Mouse (Mus musculus) megakaryocyte, adult 5-6 weeks (primary cell): ENCODE data around the gene Bcl9l. TPM values are rescaled to one million over a fixed set of nuclear protein-coding genes. Genes with fewer than 3 reads are reported as not detected.

Source experiments
- ATAC-seq: 2 replicates; pipeline ENCODE4 v1.8.0; 2016; ENCODE audit warnings: mild to moderate bottlenecking, inconsistent platforms; ENCODE audit not compliant: poor library complexity, severe bottlenecking
- total RNA-seq, 2 experiments: library from RNA; stranded (forward) in 1 of 2; stranded (reverse) in 1 of 2; fragments of 153-499, 151-499 nt in 1 of 2; fragments of 221-1000, 200-1000 nt in 1 of 2; gene quantifications; 2 replicates each; pipeline versions ENCODE4 v1.2.3 to v1.2.4; 2015 to 2017

The Bcl9l gene
- total RNA-seq, 2 experiments from 2014 or later: 2.6 to 6.0 TPM

DNA sequence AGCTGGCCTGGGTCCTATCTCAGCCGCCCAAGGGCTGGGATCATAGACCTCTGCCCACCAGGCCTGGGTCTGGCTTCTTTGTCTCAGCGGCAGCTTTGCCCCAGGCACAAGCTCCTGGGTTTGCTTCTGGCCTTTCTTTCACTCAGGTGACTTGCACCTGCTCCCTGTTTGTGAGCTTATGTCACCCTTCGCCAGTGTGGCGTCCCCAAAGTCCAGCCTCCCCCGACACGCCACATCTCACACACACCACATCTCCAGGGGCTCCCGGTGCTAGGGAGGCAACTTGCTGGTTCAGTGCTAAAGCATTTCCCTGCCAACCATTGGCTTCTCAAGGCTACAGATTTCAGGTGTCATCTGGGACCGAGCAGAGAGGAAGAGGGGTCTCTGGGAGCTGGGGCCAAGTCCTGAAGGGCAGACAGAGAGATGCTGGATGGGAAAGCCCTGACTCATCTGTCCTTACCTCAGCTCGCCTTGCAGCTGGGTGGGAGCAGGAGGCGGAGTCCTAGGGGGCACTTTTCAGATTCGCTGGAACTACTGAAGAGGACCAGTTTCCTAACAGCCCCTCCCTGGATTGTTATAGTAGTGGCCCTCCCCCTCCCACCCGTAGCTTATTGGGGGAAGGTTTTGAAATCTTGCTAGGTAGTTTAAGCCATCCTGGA is 14.3 kb downstream of the Bcl9l start:
- no peak for ATAC-seq

DNA sequence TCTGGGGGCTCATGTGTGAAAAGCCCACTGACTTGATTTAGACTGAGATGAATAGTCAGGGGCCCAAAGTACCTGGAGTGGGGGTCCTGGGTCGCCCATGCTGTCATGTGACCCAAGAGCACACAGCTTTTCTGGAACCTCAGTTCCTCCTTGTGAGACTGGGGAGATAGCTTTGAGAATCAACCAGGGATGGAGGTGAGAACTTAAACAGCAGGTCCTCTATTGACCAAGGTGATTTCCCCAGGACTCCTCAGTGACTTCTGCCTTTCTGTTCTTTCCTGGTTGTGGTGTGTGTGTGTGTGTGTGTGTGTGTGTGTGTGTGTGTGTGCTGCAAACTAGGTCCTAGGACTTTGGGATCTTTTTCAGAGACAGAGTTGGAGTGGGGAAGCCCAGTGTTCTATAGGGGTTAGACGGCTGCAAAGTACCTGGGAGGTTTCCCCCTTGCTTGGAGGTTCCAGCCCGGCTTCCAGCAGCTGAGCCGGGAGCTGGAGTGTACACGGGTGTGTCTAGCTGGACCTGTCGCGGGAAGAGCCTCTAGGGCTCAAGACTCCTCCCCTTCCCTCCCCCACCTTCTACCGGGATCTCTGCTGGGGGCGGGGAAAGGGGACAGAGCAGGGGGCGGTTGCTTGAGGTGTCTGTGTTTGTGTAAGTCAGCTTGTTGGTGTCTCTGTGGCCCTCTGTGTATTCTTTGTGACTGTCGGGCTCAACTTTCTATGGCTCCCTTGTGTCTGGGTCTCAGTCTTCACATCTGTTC is 15.2 kb downstream of the Bcl9l start:
- ATAC-seq: no peak

DNA sequence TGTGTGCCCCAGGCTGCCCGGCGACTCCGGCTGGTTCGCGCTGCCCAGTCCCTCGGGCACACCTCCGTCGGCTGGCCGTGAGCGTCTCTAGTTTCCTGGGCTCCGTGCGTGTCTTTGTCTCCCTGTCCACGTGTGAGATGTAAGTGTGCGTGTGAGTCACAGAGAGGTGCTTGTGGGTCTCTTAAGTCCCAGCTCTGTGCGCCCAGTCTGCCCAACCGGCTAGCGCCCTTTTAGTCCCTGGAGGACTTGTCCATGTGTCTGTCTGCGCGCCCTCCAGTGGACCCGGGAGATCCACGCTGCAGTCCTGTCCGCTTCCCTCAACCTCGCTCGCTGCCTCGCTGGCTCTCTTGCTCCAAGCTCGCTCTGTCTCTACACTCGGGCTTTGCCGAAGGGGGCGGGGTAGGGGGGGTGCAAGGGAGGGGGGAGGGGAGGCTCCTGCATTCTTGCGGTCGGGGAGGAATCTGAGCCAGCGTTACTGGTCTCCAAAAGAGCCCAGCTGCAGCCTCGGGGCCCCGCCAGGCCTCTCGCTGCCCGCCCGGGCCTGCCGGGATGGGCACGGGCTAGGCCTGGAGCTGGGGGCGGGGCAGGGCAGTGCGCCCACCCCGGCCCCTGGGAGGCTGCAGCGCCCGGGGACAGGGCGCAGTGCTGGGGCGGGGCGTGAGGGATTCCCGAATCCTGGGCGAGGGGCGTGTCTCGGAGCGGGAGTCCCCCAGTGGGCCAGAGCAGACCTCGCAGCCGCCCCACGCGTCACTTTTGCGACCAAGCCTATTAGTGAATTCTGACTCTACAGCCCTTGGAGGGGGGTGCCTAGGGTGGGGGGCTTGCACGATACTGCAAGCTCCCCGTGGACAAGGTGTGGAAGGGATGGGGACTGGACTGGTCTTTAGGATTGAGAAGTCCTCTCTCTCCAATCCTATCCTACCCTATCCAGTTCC is 16.1 kb downstream of the Bcl9l start:
- ATAC-seq: peak; percentile 53

DNA sequence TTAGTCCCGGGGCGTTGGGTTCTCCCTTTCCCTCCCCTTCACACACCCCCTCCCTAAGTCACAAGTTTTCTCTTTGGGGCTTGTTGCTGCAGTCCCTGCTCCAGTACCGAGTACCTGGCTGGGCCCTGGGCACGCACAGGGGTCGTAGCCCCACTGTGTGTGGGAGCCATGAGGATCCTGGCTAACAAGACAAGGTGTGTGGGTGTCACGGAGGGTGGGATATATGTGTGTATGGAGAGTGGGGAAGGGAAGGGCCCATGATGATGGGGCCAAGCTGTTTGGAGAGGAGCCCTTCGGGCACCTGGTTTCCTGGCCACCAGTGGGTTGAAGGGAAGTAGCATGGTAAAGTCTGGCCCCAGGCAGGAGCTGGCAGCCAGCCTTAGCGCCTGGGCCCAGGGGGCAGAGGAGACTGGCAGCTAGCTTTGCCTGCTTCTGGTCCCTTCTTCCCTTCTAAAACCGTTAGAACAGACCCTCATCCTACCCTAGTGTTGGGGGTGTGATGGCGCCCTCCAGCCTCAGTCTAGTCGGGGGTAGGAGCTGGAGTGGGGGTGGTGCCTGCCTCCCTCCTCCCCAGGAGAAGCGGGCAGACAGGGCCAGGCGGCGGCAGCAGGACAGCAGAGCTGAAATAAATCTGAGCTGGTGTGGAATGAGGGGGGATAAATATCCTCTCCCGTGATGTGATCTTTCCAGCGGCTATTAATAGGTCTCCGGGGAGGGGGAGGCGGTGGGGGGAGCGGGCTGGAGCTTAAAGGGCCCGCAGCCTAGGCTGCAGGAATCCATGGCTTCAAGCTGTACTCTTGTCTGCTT is 16.9 kb downstream of the Bcl9l start:
- no peak for ATAC-seq

DNA sequence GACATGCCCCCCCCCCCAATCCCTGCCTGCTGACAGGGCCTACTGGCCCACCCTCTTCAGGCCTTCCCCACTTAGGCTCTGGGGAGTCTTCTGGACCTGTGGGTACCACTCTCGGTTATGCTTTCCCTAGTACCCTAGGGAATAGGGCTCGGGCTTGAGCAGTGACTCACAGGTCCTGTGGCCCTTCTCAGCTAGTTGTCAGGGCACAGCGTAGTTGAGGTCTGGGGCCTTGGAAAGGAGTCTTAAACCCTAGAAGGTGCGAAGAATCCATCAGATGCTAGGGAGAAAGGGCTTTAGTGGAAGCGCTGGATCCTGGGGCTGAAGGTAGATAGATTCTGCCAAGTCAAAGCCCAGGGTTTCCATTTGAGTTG is 17.5 kb downstream of the Bcl9l start:
- no peak for ATAC-seq

DNA sequence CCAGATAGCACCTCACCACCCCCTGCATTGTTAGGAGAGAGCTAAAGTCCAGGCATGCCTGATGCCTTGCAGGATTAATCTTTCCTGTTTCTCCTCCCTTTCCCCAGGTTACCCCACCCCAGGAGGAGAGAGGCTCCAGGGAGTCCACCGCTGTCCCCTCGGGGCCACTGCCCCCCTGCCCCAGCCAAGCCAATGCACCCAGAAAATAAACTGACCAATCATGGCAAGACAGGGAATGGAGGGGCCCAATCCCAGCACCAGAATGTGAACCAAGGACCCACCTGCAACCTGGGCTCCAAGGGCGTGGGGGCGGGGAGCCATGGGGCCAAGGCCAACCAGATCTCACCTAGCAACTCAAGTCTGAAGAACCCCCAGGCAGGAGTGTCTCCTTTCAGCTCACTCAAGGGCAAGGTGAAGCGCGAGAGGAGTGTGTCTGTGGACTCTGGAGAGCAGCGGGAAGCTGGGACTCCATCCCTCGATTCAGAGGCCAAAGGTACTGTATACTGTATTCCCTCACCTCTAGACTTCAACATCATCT is 18.1 kb downstream of the Bcl9l start:
- ATAC-seq: no peak

DNA sequence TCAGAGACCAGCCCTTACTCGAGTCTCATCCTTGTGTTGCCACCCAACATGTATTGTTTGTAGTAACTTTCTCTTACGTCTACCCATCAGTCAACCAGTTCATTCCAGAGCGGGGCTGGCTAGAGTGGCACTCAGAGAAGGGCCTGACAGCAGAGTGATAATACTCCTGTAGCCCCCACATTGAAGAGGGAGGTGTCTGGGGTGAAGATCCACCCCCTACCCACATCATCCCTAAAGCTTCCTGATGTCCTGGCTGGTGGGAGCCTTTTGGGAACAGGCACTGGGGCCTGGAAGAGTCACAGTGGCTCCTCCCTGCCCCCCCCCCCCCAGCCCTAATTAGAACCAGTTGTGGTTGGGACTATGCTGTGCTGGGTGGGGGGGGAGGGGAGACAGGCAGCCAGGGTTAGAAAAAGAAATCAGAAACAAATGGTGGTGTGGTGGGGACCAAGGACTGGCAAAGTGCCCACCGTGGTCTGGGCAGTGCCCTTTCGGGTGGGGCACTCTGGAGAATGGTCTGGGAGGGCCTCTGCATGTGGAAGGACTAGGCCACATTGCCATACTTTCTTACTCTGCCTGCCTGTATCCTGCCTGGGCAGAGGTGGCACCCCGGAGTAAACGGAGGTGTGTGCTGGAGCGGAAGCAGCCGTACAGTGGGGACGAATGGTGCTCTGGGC is 18.7 kb downstream of the Bcl9l start:
- no peak for ATAC-seq

DNA sequence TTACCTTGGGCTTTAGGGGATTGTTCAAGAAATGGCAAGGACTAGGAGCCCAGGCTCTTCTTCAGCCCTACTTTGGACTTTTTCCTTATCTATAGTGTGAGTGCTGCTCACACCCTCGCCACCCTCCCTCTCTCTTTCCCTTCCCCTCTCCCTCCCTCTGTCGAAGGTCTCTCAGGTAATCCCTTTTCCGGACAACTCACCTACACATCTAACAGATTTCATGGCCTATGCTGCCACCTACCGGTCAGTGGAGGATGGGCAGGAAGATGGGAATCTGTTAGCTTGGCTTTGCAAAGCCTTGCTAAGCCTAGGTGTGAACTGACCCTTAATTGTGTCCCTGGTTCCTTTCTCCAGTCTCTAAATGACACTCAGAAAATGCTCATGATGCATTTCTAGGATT is 19.4 kb downstream of the Bcl9l start:
- ATAC-seq: peak; percentile 70

DNA sequence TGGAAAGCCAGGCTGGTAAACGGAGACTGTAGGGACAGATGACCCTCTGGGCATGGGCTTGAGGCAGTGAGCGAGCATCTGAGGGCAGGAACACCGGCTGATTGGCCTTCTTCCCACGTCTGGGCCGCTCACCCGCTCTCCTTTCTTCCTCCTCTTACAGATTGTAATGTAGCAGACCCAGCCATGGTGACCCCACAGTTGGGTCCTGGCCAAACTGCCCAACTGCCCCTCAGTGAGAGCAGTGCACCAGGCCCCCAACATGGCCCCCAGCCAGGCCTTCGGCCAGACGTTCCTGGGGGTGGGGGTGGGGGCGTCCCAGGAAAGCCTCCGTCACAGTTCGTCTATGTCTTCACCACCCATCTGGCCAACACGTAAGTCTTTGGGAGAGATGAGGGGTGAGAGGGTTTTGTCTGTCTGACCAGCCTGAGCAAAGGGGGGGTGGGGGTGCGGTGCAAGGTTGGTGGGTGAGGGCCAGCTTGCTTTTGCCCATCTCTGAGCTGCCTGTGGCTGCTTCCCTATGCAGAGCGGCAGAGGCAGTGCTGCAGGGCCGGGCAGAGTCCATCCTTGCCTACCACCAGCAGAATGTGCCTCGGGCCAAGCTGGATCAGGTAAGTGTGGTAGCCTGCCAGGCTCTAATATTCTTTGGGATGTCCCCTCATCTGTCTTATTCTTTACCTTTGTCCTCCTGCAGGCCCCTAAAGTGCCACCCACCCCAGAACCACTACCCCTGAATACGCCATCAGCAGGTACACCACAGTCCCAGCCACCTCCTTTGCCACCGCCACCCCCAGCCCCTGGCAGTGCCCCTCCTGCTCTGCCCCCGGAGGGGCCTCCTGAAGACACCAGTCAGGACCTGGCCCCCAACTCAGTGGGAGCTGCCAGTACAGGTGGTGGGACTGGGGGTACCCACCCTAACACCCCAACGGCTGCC is 22.5 kb downstream of the Bcl9l start:
- no peak for ATAC-seq

DNA sequence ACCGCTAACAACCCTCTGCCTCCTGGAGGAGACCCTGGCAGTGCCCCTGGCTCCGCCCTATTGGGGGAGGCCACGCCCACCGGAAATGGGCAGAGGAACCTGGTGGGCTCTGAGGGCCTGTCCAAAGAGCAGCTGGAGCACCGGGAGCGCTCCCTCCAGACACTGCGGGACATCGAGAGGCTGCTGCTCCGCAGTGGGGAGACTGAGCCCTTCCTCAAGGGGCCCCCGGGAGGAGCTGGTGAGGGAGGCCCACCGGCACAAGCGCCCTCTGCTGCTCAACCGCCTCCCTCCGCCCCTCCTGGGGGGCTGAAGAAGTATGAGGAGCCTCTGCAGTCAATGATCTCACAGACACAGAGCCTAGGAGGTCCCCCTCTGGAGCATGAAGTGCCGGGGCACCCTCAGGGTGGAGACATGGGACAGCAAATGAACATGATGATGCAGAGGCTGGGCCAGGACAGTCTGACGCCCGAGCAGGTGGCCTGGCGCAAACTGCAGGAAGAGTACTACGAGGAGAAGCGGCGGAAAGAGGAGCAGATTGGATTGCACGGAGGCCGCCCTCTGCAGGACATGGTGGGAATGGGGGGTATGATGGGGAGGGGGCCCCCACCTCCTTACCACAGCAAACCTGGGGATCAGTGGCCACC is 23.3 kb downstream of the Bcl9l start:
- no peak for ATAC-seq

DNA sequence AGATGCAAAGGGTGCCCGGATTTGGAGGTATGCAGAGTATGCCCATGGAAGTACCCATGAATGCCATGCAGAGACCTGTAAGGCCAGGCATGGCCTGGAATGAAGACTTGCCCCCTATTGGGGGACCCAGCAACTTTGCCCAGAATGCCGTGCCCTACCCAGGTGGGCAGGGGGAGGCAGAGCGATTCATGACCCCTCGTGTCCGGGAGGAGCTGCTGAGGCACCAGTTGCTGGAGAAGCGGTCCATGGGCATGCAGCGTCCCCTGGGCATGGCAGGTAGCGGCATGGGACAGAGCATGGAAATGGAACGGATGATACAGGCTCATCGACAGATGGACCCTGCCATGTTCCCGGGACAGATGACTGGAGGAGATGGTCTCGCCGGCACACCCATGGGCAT is 23.9 kb downstream of the Bcl9l start:
- no peak for ATAC-seq

DNA sequence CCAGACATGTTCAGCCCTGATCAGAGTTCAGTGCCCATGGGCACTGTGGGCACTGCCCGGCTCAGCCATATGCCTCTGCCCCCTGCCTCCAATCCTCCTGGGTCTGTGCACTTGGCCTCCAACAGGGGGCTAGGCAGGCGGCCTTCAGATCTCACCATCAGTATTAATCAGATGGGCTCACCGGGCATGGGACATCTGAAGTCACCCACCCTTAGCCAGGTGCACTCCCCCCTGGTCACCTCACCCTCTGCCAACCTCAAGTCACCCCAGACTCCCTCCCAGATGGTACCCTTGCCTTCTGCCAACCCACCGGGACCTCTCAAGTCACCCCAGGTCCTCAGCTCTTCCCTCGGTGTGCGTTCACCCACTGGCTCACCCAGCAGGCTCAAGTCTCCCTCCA is 24.7 kb downstream of the Bcl9l start:
- ATAC-seq: no peak

DNA sequence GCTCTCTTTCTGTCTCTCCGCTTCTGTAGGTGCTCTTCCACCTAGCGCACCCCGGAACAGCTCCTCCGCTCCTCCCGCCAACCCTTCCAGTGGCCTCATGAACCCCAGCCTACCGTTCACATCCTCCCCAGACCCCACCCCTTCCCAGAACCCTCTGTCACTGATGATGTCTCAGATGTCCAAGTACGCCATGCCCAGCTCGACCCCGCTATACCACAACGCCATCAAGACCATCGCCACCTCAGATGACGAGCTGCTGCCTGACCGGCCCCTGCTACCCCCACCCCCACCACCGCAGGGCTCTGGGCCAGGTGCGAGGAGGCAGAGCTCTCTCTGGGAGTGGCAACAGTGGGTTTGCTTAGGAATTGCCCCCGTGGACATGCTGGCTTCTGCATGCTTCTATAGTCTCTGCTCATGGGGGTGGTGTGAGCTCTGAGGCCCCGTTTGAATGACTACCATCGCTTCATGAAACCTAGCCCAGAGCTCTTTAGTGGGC is 25.5 kb downstream of the Bcl9l start:
- no peak for ATAC-seq

DNA sequence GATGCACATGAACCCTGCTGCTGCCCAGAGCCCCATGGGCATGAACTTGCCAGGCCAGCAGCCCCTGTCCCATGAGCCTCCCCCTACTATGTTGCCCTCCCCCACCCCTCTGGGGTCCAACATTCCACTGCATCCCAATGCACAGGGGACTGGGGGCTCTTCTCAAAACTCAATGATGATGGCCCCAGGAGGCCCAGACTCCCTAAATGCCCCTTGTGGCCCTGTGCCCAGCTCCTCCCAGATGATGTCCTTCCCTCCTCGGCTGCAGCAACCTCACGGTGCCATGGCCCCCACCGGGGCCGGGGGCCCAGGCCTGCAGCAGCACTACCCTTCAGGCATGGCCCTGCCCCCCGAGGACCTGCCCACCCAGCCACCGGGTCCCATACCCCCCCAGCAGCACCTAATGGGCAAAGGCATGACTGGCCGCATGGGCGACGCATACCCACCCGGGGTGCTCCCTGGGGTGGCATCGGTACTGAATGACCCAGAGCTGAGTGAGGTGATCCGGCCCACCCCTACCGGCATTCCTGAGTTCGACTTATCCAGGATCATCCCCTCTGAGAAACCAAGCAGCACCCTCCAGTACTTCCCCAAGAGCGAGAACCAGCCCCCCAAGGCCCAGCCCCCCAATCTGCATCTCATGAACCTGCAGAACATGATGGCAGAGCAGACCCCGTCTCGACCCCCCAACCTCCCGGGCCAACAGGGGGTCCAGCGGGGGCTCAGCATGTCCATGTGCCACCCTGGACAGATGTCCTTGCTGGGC is 26.3 kb downstream of the Bcl9l start:
- ATAC-seq: no peak

DNA sequence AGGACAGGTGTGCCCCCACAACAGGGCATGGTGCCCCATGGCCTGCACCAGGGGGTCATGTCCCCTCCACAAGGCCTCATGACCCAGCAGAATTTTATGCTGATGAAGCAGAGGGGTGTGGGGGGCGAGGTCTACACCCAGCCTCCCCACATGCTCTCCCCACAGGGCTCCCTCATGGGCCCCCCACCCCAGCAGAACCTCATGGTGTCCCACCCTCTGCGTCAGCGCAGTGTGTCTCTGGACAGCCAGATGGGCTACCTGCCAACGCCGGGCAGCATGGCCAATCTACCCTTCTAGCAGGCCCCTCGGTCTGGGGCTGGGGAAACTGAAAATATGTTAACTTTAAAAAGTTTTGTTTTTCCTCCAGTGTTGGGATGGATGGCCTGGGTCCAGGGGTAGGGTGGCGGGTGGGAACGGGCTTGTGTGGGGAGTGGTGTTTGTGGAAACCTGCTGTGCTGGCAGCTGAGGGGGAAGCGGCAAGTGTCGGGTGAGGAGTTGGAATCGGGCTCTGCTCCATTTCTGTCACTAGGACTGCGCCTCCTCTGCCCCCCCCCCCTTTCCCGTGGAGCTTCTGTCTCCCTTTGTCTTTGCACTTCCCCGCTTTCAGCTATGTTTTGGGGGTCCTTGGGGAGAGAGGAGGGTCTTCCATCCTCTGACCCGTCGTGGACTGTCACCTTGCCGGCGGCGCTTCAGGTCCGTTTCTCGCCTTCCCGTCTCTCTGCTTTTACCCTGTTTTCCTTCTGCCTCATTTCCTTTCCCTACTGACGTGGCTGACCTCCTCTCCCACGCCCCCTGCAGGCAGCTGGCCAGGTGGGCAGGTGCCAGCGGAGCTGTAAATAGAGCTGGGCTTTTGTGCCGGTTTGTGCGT is 27.1 kb downstream of the Bcl9l start:
- peak; percentile 76 for ATAC-seq

DNA sequence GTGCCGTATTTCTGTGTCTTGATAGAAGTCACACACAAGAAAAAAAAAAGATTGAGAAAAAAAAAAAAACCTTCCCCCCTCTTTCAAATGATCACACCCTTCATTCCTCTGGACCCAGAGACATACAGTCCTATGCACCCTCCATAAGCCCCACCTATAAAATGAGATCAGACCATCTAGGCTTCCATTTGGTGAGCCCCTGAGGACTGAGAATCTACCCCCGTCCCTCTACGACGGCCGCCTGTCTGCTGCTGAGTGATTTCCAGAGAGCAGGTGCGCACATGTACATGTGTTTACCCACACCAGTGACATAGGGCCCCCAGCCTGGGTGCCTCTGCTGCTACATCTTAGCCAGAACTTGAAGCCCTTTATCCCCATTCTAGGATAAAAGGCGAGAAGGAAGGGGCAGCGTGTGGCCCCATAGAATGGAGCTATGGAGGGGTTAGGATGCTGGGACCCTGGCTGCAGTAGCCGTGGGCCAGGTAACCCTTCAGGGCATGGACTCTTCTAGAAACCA is 27.8 kb downstream of the Bcl9l start:
- ATAC-seq: no peak
